Mouse (Mus musculus) layer of hippocampus, postnatal 25 days (tissue): ENCODE data around the gene Dtnb. TPM values are rescaled to one million over a fixed set of nuclear protein-coding genes. Genes with fewer than 3 reads are reported as not detected.
A peak's percentile ranks its signal among the peaks of the same experiment; 100 is the strongest.

Experiments used
- DNase-seq, 2 experiments: peaks; one replicate each; pipeline ENCODE4 v3.0.0; 2022; ENCODE audit warnings: mixed read lengths in 2 of 2, low spot score in 1 of 2; ENCODE audit errors: extremely low spot score in 1 of 2
- total RNA-seq, 2 experiments: library from RNA; stranded (reverse); gene quantifications; 2 replicates each; pipeline ENCODE4 v1.2.3; 2021

Gene Dtnb
- total RNA-seq, 2 experiments from 2014 or later, result 114 to 118 TPM

DNA sequence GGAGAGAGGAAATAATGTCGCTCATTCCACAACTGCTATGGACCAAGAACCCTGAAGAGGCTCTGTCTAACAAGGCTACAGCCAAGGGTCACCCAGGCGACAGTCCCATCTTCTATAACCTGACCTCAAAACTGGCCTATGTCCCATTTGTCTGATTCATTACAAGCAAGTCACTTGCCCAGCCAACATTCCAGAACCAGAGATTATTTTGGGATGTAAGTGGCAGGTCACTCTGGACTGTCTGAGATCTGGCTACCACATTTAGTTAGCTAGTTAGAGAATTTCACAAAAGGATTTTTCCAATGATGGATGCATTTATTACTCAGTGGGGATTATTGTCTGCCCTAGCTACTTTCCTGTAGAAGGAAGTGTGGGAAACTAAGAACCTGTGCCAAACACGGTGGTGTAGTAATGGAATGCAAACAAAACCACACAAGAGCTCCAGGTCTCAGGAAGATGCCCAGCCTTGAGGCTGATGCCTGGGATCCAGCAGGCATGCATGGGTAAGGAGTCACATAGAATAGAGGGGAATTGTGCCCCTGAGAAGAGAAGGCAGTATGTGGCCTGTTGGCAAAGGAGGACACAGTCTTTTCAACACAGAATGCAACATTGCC is 192.1 kb downstream of the Dtnb start:
- no peak for DNase-seq

DNA sequence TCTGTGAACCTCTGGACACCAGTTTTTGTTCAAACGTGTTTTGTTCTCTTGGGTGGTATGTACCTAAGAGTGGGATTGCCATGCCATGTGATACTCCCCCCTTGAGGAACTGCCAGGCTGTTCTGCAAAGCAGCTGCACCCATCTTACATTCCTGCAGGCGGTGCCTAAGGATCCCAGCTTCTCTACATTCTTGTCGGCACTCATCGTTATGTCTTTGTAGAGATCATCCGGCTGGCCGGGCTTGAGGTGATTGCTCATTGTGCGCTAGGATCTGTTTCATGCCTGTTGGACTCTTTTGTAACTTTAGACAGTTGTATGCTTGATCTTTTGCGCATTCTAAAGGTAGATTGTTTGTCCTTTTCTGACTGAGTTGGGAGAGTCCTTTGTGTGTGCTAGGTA is 195.2 kb downstream of the Dtnb start:
- no peak for DNase-seq

DNA sequence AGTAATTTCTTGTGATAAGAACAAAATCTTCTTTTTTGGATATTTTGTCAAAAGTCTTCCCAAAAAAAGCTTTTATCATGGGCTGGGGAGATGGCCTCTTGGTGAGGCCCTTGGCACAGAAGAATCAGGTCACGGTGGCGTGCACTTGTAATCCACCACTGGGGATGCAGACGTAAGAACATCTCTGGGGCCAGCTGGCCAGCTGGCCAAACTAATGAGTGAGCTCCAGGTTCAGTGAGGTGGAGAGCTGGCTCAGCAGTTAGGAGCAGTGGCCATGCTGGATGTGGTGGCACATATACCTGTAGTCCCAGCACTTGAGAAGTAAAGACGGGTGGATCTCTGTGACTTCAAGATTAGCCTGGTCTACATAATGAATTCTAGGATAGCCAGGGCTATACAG is 196.2 kb downstream of the Dtnb start:
- DNase-seq, result no peak

DNA sequence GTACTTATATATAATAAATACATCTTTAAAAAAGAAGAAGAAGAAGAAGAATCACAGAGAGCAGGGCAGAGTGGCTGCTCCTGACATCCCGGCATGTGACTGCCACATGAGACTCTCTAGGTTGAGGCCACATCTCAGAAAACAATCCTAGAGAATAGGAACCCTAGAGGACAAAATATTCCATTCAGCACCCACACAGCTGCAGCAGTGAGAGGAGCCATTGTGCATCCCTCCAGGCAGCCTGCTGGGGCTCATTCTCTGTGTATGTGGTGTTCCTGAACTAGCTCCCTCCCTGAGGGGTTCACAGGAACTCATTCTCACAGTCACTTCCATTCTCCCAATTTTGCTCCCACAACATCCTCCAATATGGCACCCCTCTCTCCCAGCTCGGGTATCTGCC is 198.4 kb downstream of the Dtnb start:
- DNase-seq, result no peak

DNA sequence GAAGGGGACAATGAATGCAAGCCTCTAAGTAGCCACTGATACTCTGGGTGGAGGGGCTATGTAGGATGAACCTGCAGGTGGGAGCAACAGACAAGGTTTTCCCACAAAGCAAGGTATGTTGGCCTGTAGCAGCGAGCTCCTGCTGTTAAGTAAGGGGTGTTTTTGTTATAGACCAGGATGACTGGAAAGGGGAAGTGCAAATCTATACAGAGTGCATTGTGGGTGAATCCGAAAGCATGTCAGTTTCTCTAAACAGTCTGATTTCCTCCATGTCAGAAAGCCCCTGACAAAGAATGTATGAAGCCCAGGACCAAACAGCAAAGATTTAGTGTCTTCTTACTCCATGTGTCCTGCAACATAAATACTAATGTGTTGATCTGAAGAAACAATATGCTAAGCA is 198.9 kb downstream of the Dtnb start:
- no peak for DNase-seq

DNA sequence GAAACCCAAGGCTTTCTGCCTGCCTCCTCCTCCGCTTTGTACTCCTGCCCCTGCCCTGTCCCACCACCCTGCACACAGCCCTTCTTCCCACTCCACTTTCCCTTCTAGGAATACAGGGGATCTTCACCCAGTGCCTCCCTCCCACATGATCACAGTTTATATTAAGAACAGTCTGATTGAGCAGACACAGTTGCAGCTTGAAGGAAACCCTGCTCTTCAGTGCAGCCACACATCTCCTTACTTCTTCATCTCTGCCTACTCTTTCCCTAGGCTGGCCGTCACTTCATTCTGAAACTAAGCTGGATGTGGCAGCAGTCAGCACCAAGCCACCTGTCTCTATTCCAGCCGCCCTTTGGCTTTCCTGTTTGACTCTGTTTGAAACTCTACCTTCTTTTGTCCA is 201.5 kb downstream of the Dtnb start:
- no peak for DNase-seq

DNA sequence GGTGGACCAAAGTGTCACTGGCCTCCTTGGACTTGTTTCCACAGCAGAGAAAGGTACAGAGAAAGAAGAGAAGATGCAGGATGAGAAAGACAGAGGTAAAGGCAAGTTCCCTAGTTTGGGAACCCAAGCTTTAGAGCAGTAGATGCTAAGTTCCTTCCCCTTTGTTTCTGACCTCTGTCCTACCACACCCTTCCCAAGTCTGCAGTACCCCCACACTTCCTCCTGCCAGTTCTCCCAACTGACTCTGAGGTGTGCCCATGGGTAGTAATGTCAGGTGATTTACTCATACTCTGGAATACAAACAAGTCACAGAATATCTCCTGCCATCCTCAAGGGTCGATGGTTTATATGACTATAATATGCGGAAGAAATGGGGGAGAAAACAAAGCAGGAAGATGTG is 203.8 kb downstream of the Dtnb start:
- DNase-seq, result no peak

DNA sequence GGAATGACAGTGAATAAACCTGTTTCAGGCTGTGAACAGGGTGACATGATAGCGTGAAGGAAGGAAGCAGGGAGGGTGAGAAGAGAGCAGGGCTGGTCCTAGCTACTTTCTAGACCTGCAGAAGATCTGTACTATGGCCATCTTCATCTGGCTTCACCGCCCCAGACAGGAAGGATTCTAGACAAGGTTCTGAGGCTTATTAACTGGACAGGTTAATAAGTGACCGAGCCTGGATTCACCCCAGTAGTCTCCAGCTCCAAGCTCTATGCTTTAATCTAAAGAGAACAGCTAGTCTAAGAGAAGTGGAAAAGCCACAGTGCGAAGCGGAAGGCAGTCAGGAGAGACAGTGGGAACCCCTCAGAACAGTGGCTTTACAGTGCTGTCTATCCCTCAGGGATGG is 205.5 kb downstream of the Dtnb start:
- no peak for DNase-seq

DNA sequence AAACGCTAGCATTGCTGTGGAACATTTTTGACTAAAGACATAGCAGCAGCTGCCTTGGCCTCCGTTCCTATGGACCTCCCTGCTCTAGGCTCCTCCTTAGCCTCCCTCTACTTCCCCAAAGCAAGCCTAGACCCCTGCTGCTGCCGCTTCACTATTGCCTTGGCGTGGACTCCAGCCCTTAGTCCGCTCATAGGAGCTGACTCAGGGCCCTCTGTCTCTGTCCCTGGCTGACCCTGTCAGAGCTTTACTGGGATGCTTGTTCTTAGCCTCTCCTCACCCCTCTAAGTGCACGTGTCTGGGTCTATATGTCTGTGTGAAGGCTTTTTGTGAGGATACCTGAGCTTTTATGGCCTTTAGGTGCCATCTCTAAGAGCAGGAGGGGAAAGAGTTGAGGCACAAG is 206.1 kb downstream of the Dtnb start:
- no peak for DNase-seq

DNA sequence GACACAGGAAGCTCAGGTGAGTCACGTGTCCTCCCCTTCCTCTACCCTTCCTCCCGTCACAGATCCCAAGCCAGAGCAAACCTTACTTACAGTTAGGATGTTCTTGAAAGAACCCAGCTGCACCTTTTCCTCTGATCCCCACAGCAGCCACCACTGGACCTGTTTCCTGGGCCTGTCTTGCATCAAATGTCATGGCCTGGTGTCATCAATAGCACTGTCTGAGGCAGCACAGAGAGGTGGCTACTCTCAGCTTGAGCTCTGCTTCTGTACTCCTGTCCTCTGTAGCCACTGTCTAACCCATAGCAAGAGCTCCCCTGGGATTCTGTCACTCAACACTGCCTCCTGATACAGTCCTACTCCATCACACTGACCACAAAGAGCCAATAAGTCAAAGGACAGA is 207.5 kb downstream of the Dtnb start:
- no peak for DNase-seq

DNA sequence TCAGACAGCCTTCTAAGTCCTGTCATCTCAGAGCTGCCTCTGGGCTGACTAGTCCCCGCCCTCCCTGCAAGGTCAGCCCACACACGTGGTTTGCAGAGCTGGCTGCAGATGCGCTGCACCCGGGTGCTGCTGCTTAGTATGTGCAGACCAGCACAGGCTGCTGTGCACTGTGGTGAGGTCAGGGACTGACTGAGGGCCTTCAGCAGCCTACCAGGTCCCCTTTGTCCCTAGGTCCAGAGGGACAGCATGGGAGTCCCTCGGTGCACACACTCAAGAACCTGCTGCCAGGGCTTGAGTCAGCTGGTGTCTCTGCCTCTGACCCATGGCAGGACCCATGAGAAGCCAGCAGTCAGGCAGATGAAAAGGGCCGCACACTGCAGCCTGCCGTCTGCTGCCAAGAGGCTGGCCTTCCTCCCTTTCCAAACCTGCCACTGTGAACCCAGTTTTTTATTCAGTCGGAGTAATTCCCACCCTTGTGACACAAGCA is 208.3 kb downstream of the Dtnb start:
- DNase-seq, result peak in 1 of 2 experiments; percentile 22

DNA sequence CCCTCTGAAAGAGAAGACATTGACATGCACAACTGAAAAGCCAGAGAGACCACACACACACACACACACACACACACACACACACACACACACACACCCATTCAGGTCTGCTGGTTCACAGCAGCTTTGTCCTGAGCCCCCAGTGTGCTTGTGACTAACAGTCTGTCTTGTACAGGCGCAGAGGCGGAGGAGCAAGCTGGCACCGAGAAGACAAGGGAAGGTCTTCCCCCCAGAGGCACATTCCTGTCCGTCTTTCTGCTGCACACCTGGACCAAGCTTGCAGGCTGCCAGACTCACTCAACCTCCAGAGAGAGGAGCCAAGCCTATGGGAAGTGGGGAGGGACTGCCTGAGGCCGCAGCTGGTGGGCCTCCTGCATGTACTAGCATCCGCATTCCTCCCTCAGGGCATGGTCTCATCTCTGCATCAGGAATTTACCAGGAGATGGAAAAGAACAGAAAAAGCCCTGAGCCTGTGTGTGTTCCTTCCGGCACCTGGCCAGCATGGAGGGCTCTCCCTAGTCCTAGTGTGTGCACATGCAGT is 208.8 kb downstream of the Dtnb start:
- peak in 1 of 2 experiments; percentile 24 for DNase-seq

DNA sequence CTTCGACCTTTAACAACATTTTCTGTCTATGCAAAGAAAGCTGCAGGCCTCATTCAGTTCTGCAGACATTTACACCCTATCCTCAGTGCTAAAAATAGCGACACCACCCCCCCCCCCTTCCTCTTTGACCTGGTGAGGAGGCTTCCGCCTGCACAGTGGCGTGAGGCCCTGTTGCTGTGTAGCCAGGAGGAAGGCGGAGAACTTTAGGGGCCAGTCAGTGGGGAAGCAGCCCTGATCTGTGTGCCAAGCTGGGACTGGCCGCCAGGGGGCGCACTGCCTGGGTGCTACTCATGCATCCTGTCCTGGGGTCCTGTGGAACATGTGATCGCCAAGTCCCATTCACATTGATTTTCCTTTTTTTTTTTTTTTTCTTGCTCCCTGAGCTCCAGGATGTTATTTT is 209.3 kb downstream of the Dtnb start:
- peak; percentile 82 to 91 for DNase-seq

DNA sequence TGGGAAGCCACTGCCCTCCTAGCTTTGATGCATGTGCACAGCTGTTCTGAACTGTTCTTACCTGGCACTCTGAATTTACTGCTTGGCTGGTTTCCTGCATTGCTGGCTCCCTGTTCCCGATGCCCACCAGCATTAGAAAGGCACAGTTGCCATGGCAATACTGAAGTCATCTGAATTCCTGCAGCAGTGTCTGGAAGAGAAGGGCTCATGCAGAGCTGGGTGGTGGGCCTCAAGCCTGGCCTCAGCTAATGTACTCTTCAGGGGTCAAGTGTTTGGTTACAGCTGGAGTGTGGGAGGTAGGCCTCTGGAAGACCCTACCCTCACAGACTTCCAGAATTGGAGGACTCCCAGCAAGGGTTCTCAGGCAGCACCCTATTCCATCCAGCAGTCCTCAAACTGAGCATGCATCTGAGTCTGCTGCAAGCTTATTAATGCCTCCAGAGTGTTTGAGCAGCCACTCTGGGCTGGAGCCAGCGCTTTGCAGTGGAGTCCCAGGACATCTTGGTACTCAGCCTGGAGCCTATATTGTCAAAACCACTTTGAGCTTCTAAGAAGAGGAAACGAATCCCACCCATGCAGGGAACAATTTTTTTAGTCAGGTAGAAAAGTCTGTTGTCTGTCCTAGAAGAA is 211.1 kb downstream of the Dtnb start:
- DNase-seq, result peak in 1 of 2 experiments; percentile 18

DNA sequence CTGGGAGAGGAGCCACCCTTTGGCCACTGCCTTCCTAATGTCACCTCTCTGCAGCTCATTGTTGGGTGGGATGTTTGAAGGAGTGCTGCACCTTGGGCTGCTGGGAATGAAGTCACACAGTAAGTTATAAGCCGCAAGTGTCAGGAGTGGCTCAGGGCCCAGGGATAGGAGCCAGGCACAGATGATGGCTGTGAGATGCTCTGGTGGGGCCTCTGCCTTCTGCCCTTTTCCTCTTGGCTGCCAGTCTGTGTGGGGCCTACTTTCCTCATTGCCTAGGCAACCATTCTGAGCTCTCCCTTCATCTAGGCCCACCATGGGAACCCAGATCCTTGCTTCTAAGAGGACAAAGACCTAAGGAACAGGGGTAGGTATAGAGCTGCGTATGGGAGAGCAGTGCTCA is 212.1 kb downstream of the Dtnb start:
- DNase-seq, result no peak

DNA sequence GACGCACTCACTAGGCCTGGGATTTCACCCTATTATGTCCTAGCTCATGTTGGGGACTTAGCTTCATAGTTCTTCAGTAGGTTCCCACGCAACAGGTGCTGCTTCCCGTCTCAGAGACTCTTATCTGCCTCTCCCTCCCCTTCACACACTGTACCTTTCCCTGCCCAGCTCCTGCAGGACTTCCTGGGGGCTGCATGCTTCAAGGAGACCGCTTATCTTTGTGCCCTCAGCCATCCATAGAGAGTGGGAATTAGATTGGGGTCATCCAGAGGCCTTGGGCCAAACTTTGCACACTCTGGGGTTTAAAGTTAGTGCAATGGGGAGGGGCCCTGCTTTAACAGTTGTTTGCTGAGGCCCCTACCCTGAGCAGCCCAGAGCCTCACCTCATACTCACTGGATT is 212.5 kb downstream of the Dtnb start:
- DNase-seq, result no peak

DNA sequence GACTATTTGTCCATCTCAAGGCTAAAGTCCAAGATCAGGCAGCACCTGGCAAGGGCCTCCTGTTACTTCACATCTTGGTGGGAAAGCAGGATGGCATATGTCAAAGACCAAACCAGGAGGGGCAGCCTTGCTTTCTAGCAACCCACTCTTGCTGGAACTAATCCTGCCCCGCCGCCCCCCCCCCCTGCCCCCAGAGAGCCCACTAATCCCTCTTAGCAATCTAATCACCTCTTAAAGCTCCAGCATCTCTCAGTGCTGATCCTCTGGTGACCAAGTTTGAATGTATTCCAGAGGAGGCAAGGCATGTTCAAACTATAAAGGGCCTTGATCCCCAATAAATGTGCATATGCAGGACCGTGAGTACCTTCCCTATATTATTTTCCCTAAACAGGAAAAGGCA is 214.9 kb downstream of the Dtnb start:
- DNase-seq, result no peak

DNA sequence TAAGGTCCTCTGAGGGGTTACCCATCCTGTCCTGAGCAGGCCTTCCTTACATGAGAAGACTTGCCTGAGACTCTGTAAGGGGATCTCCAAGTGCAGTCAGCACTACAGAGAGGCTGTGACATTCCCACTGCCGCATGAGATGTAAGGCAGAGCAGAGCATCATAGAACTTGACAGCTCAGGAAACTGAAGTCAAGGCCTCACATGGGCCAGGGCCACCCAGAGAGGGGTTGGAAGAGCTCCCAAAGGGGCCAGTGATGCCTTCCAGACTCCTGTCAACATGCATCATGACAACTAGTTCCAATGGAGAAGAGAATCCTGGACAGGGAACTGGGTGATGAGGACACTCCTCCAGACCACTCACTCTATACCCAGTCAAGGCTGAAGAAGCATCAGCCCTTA is 215.4 kb downstream of the Dtnb start:
- DNase-seq, result no peak

DNA sequence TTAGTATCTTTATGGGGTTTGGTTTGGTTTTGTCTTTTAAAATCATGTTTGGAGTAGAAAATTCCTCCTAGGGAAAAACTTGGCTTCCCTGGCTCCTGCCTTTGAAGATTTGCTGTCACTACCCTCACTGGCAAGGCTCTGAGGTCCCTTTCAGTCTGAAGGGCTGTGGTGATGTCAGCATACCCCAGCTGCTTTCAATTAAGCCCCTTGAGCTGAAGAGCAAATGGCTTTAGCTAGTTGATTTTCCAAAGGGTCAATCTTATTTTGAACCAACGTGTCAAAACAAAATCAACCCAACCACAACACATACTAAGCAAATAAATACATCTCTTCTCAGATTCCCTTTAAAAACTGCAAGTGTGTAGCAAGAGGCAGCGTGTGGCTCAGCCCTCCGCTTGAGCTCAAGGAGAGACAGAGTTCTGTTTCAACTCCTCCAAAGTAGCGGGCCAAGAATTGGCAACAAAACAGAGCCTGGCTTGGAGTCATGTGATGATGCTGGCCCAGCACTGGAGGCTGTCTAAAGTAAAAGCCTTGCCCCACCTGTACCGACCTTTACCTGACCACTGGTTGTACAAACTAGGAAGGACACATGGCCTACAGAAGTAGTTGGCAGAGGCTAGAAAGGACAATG is 216.4 kb downstream of the Dtnb start:
- DNase-seq, result no peak

DNA sequence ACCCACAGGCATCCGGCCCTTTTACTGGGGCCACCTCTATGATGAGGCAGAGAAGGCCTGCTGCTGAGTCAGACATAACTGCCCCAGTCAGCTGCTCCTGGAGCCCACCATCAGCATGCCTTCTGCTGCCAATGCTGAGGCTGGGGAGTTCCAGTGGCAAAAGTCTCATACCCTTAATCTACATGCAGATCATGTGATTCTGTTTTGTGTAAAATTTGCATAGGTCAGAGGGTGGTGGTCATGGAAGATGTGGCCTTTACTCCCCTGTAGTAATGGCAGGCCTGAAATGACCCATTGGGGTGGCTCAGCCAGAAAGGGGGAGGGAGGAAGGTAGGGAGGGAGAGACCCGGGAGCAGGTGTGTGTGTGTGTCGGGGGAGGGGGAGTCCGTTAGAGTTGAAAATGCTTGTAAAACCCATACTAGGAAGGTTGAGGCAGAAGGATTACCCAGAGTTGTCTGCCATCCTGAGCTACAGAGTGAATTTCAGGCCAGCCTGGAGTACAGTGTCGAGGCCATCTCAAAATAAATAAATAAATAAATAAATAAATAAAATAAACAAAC is 217.5 kb downstream of the Dtnb start:
- no peak for DNase-seq

DNA sequence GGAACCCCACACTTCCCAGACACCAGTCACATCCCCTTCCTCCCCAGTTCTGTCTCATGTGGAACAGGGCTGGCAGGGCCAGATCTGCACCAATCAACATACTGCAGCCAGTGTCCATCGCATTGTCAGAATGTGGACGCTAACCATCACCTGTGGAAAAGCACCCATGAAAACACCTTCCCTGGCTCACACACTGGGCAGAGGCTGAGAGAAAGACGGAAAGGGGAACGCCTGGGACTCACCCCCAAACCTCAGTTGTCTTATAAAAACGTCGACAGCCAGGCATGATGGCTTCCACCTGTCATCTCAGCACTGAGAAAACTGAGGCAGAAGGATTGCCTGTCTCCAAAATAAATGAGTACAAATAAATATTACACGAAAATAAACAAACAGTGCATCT is 219.1 kb downstream of the Dtnb start:
- no peak for DNase-seq
